Mouse (Mus musculus) heart, adult 2 months (tissue): ENCODE measurements at regions not wholly inside any gene's neighbourhood (a gene's known extent, or its start where the extent isn't known, plus 50 kb on each side); places are given as distances from the start of the nearest gene placed in this dataset.

Experiments
- CTCF ChIP-seq: fragments of 200-600 bp; IDR thresholded peaks from 2 replicates; pipeline ENCODE4 v1.8.1; 2022; ENCODE audit warnings: antibody characterized with exemption, mild to moderate bottlenecking, moderate library complexity
- POLR2A ChIP-seq: fragments of 200-500 bp; IDR thresholded peaks from 2 replicates; pipeline ENCODE4 v1.6.1; 2011; ENCODE audit warnings: mild to moderate bottlenecking, low read depth, low read length, control low read depth; ENCODE audit not compliant: insufficient read depth

GRCm38 (mm10) chr4:7581931-7582330, 656.9 kb downstream of the Car8 start:
- no peak for TF ChIP-seq CTCF
- no peak for TF ChIP-seq POLR2A
